Mouse (Mus musculus): ENCODE measurements around the gene Zfp414.

Zfp414 gene

GRCm38 (mm10) chr17:33649781-33650475, 21.0 kb downstream of the Zfp414 start:
- DNase-seq (ENCODE audit: low read depth), result no peak

GRCm38 (mm10) chr17:33666813-33667212, 37.9 kb downstream of the Zfp414 start:
- DNase-seq (ENCODE audit: low read depth), result no peak

- DNase-seq (ENCODE audit: low read depth), result no peak
These were observed 40.8 kb downstream of the Zfp414 start for GRCm38 (mm10) chr17:33669681-33670080.

- DNase-seq (ENCODE audit: low read depth), result no peak
These were observed 44.9 kb downstream of the Zfp414 start for GRCm38 (mm10) chr17:33673837-33674236.

- DNase-seq (ENCODE audit: low read depth), result peak; percentile 50
These were observed 46.6 kb downstream of the Zfp414 start for GRCm38 (mm10) chr17:33675452-33675851.

- DNase-seq (ENCODE audit: low read depth), result no peak
These were observed 47.2 kb downstream of the Zfp414 start for GRCm38 (mm10) chr17:33676086-33676485.

GRCm38 (mm10) chr17:33678771-33679170, 49.9 kb downstream of the Zfp414 start:
- peak; percentile 13 for DNase-seq (ENCODE audit: low read depth)
